Mouse (Mus musculus) cerebellum, adult 9-10 months (tissue): ENCODE data around the gene Lrrc63.
"Not testable (repeated sequence)": the region's sequence is repeated elsewhere in the genome, so short reads cannot be mapped to it uniquely, and the experiment has no call there.

Source experiments
- DNase-seq: peaks from one replicate; pipeline ENCODE4 v3.0.0; 2022

Lrrc63 gene

GRCm38 (mm10) chr14:75130501-75131318 lies at the start of gene Lrrc63, which contains the start of gene Lcp1:
TSS of gene Lrrc63 (minus strand) at chr14:75130881.
TSS of gene Lcp1 (plus strand) at chr14:75131101.
- peak; percentile 67 for DNase-seq

- DNase-seq = no peak
These were observed 48.7 kb upstream of the Lrrc63 start for GRCm38 (mm10) chr14:75179255-75179963.

GRCm38 (mm10) chr14:75178801-75179211 lies 48.1 kb upstream of the Lrrc63 start:
- no peak for DNase-seq

GRCm38 (mm10) chr14:75178384-75178793 lies 47.7 kb upstream of the Lrrc63 start:
- no peak for DNase-seq

GRCm38 (mm10) chr14:75177400-75177799 lies 46.7 kb upstream of the Lrrc63 start:
- no peak for DNase-seq

- no peak for DNase-seq
These were observed 45.9 kb upstream of the Lrrc63 start for GRCm38 (mm10) chr14:75176425-75177045.

GRCm38 (mm10) chr14:75175781-75176180 lies 45.1 kb upstream of the Lrrc63 start:
- DNase-seq = no peak

- no peak for DNase-seq
These were observed 44.3 kb upstream of the Lrrc63 start for GRCm38 (mm10) chr14:75174731-75175555.

GRCm38 (mm10) chr14:75174296-75174695 lies 43.6 kb upstream of the Lrrc63 start:
- no peak for DNase-seq

- no peak for DNase-seq
These were observed 39.9 kb upstream of the Lrrc63 start for GRCm38 (mm10) chr14:75170546-75170945.

GRCm38 (mm10) chr14:75168501-75168900 lies 37.8 kb upstream of the Lrrc63 start:
- DNase-seq = no peak

- no peak for DNase-seq
These were observed 35.0 kb upstream of the Lrrc63 start for GRCm38 (mm10) chr14:75165574-75166131.

- DNase-seq = no peak
These were observed 33.7 kb upstream of the Lrrc63 start for GRCm38 (mm10) chr14:75164345-75164744.

- DNase-seq = no peak
These were observed 33.2 kb upstream of the Lrrc63 start for GRCm38 (mm10) chr14:75163866-75164265.

- no peak for DNase-seq
These were observed 28.7 kb upstream of the Lrrc63 start for GRCm38 (mm10) chr14:75159375-75159774.

GRCm38 (mm10) chr14:75154481-75154880 lies 23.8 kb upstream of the Lrrc63 start:
- DNase-seq = no peak

- DNase-seq = no peak
These were observed 20.5 kb upstream of the Lrrc63 start for GRCm38 (mm10) chr14:75151146-75151545.

GRCm38 (mm10) chr14:75150653-75151052 lies 20.0 kb upstream of the Lrrc63 start:
- no peak for DNase-seq

GRCm38 (mm10) chr14:75148229-75148628 lies 17.5 kb upstream of the Lrrc63 start:
- DNase-seq = no peak

GRCm38 (mm10) chr14:75147706-75148105 lies 17.0 kb upstream of the Lrrc63 start:
- not testable (repeated sequence) for DNase-seq

- no peak for DNase-seq
These were observed 8.5 kb upstream of the Lrrc63 start for GRCm38 (mm10) chr14:75139225-75139624.

- no peak for DNase-seq
These were observed 7.8 kb upstream of the Lrrc63 start for GRCm38 (mm10) chr14:75138503-75138902.
